Mouse (Mus musculus): ENCODE results near the gene Eif4b.
"Not testable (repeated sequence)": the region's sequence is repeated elsewhere in the genome, so short reads cannot be mapped to it uniquely, and the experiment has no call there.

The Eif4b gene

GRCm38 (mm10) chr15:102077111-102077677 lies 3.6 kb downstream of the Eif4b start:
- DNase-seq: no peak

DNA sequence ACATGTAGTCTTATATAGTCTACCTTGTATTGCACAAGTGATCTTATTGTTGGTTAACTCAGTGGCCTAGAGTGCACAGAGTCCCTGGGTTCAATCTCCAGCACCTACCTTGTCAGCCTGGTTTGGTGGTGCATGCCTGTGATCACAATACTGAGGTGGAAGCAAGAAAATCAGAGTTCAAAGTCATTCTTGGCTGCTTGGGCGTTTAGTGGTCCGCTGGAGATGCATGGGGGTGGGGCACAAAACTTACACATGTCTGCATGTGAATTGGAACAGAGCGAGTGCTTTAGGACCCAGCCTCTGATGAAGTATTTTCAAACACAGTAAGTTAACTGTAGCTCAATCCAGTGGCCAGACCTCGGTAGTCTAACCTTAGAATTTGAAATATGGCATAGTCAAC lies 5.6 kb downstream of the Eif4b start:
- no peak for DNase-seq

DNA sequence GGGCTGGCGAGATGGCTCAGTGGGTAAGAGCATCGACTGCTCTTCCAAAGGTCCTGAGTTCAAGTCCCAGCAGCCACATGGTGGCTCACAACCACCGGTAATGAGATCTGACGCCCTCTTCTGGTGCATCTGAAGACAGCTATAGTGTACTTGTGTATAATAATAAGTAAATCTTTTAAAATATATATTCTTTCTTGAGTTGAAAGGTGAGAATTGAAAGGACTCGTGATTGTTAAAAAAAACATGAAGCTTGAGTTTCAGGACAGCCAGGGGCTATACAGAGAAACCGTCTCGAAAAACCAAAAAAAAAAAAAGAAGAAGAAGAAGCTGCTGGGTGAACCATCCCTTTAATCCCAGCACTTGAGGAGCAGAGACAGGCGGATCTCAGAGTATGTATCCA lies 6.4 kb downstream of the Eif4b start:
- DNase-seq: not testable (repeated sequence)

- no peak for DNase-seq
These were observed 6.9 kb downstream of the Eif4b start for GRCm38 (mm10) chr15:102080429-102080828.

GRCm38 (mm10) chr15:102082148-102082547 lies 8.6 kb downstream of the Eif4b start:
- no peak for DNase-seq

- no peak for DNase-seq
These were observed 9.5 kb downstream of the Eif4b start for GRCm38 (mm10) chr15:102083028-102083427.

DNA sequence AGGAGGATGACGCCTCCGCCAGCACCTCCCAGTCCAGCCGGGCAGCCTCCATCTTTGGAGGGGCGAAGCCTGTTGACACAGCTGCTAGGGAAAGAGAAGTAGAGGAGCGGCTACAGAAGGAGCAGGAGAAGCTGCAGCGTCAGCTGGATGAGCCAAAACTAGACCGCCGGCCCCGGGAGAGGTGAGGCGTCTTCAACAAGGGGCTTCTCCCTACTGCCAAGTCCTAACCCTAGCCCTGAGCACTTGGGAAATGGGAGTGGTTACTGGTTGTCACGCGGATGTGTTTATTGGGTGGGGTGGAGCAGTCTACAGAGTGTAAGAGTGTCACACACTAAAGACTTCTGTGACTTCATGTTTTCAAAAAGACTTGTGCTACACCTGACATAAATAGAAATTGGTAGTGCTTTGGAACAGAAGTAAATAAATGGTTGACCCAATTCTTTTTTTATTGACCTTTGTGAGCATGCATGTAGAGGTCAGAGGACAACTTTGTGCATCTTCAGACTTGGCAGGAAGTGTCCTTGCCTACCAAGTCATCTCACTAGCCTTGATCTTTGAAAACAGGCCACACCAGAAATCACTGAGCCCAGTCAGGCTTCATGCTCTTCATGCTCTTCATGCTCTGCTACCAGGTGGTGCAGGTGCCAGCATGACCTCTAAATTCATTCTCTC lies 16.5 kb downstream of the Eif4b start:
- no peak for DNase-seq

DNA sequence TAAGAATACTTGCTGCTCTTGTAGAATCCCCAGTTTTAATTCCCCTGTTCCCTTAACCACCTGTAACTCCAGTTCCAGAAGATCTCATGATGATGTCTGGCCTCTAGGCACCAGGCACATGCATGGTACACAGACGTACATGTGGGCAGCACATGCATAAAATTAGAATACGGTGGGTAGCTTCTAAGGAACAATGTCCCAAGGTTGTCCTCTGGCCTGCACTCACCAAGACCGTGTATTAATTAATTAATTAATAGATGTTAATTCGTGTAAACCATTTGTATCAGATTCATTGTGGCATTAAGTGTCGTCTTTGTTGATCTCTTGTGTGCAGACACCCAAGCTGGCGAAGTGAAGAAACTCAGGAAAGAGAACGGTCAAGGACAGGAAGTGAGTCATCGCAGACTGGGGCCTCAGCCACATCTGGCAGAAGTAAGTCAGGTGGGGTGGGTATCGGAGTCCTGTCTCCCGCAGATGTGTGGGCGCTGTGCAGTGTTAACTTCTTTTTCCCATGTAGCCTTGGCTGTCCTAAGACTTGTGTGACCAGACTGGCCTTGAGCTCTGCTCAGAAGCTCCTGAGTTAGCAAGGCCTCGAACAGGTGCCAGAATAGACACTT lies 17.6 kb downstream of the Eif4b start:
- no peak for DNase-seq

DNA sequence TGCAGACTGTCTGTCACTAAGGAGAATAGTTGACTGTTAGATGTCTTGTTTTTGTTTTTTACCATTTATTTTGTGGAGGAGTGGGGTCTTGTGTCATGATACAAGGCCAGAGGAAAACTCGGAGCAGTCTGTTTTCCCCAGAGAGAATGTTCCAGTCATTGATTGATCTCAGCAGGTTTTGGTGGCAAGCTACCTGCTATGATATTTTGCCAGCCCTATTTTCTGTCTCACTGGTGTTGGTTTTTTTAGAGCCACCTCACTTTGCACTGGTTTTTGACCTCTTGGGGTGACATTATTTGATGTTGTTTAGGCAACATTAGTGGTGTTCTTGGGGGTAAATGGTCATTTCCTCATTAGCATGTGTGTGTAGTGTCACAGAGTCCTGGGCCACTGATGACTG lies 18.1 kb downstream of the Eif4b start:
- DNase-seq: no peak

GRCm38 (mm10) chr15:102092222-102092621 lies 18.6 kb downstream of the Eif4b start:
- no peak for DNase-seq

GRCm38 (mm10) chr15:102094157-102094556 lies 20.6 kb downstream of the Eif4b start:
- no peak for DNase-seq

GRCm38 (mm10) chr15:102094988-102095387 lies 21.4 kb downstream of the Eif4b start:
- no peak for DNase-seq

DNA sequence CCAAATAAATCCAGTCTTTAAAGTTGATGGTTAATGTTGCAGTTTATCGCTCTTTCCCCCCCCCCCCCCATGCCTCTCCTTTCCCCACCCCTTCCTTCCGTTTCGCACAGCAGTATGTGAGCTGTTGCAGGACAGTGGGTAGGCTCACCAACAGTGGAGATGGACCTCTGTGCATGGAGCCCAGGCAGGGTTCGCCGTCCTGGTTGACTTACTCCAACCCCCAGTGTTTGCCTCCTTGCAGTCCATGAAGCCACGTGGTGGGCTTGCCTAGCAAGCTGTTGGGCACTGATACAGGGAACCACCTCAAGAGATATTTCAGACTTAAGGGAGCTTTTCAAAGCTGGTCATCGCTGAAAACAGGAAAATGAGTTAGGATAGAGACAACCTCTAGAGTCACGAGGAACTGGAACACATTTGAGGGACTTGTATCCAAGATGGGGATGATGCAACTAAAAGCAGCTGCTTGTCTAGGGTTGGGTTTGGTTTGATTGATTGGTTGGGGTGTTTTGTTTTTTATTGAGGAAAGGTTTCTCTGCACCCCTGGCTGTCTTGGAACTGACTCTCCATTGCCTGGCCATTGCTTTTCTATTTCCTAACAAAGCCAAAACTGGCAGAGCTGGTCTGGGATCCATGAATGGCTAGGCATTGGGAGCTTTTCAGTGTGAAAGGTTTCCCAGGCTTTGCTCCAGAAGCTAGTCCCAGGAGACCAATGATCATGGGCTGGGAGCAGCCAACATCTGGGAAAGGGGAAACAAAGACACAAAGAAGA lies 23.8 kb downstream of the Eif4b start:
- no peak for DNase-seq

DNA sequence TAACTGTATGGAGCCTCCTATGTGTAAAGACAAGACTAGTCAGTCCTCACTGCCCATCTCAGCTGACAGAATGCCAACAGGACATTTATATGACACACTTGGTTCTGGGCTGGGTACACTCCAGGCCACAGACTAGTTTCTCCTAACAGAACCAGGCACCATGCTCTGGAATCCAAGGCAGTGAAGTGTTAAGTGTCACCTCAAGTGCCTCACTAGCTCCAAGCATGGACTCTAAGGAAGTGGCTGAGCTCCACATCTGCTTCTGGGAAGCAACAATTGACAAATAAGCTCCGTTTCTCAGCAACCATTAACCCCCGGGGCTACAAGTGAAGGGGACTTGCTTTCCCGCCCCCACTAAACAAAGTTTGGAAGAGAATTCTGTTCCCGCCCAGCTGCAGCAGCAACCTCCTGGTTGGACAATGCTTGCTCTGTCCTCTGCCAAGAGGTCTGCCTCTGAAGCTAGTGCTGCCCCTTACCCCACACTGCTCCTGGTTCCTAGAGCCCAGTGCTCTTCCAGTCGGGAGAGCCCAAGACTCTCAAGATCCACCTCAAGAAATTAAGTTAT lies 24.5 kb downstream of the Eif4b start:
- DNase-seq: no peak

DNA sequence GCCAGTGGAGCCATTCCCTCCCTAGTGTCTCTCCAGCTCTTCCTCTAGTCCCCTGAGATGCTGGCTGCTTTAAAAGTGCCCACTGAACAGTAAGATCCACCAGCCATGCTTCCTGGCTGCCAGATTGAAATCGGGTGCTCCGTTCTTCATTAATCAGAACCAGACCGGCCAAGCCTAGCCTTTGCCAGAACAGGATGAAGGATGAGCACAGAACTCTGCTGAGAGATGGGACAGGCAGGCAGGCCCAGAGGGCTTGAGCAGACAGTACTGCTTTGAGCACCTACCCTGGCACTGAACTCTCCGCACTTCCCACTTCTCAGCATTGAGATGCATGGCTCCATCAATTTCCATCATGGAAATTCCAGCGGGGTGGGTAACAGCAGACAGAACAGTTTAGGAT lies 25.7 kb downstream of the Eif4b start:
- no peak for DNase-seq

- DNase-seq: no peak
These were observed 26.2 kb downstream of the Eif4b start for GRCm38 (mm10) chr15:102099771-102100160.

DNA sequence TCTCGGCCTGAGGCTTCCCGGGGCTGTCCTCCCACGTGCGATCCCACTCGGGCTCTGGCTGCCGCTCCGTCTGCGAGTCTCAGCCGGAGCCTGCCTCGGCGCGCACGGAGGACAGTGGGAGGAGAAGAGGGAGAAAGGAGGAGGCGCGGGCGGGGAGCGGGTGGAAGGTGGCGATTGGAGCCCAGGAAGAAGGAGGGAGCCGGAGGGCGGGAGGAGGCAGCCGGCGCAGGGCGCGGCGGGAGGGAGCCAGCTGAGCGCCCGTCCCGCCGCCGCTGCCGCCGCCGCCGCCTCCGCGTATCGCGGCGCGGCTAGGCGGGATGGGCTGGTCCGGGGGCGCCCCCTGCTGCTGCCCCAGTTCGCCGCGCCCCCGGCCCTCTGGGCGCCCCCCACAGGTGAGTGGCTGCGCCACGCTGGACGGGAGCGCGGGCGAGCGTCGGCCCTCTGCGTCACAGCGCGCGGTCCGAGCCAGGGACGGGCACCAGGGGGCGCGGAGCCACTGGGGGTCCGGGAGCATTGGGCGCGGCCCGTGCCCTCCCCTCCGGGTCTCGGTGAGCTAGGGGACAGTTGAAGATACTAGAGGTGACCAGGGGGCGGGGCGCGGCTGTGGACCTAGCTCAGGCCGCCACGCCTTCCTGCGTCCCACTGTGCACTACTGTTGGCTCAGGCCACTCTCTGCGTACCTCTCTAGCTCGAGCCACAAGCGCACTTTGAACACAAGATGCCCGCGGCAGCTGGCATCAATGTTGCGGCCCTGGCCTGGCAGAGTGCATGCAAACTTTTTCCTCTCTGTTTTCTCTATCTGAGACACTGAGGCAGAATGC lies 26.8 kb downstream of the Eif4b start, which contains the start of gene Tns2:
Gene Tns2, plus strand, starts transcription at position 253 of the 821 bp plus-strand sequence.
- peak; percentile 76 for DNase-seq

GRCm38 (mm10) chr15:102100996-102101671 lies 27.6 kb downstream of the Eif4b start:
- DNase-seq: no peak

DNA sequence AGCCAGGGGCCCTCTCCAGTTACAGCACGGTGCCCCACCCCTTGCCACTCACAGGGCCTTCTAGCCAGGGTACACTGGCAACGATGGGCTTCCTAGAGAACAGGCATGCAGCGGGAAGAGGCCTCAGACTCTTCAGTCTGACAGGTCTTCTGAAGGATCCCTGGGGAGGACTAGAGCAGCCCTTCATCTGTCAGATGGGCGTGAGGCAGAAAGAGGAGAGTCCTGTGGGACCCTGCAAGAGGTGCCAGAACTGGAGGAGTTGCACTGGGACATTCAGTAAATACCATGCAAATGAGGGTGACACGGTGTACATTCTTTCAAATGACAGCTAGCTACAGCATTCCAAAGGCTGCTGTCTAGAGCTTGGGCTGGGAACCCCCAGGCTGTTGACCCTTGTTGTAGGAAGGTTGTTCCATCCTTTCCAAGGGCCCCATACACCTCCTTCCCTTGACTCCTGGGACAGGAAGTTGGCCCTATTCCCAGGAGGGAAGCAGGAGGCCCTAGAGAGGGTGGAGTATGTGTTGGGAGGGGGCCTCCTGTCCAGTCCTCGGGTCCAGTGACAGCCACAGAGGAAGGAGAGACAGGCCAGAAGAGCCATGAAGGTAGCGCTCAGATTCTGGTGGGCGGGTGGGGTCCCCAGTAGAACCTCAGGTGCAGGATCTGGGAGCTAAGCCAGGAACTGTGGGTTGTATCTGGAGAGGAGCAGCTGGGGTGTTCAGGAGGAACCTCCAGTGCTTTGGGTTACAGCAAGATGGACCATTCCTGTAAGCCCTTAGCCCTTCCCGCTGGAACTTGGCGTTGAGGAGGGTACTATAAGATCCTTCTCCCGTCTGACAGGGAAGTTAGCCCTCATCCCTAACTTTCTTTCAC lies 28.3 kb downstream of the Eif4b start:
- DNase-seq: no peak

- DNase-seq: no peak
These were observed 29.1 kb downstream of the Eif4b start for GRCm38 (mm10) chr15:102102548-102103121.
